Mouse (Mus musculus): ENCODE results near the gene Gprin2.

GRCm38 (mm10) chr14:34200738-34201230 is 669 bp downstream of the Gprin2 start:
- no peak for TF ChIP-seq CTCF (IDR thresholded peaks at IDR 0.05; ENCODE audit: borderline replicate concordance, insufficient read depth, low read length)
- TF ChIP-seq POLR2A (IDR thresholded peaks at IDR 0.05; ENCODE audit: low read depth, low read length), result no peak
